Mouse (Mus musculus) retina, postnatal 7 days (tissue): ENCODE results near the gene Flnc.

Source experiments
- DNase-seq: peaks from one replicate; pipeline ENCODE4 v3.0.0-alpha.2; 2012; ENCODE audit warnings: low read depth, low spot score

The Flnc gene

DNA sequence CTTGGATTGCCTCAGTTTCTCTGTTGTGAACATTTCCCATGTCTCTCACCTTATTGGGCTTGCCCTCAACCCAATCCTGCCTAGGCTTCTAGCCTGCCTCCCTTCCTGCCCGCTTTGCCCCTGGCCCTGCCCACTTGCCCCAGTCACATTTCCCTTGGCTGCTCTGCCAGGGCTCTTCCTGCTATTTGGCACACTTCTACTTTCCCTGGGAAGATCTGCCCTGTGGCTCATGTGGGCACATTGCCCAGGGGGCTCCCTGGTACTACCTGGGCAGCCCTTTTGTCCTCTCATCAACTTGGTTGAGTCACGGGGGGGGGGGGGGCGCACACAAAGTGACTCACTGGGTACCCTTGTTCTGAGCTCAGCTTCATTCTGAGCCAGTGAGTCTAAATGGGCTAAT, 900 bp upstream of the Flnc start:
- DNase-seq: no peak

GRCm38 (mm10) chr6:29432676-29433037, 399 bp upstream of the Flnc start:
- no peak for DNase-seq

DNA sequence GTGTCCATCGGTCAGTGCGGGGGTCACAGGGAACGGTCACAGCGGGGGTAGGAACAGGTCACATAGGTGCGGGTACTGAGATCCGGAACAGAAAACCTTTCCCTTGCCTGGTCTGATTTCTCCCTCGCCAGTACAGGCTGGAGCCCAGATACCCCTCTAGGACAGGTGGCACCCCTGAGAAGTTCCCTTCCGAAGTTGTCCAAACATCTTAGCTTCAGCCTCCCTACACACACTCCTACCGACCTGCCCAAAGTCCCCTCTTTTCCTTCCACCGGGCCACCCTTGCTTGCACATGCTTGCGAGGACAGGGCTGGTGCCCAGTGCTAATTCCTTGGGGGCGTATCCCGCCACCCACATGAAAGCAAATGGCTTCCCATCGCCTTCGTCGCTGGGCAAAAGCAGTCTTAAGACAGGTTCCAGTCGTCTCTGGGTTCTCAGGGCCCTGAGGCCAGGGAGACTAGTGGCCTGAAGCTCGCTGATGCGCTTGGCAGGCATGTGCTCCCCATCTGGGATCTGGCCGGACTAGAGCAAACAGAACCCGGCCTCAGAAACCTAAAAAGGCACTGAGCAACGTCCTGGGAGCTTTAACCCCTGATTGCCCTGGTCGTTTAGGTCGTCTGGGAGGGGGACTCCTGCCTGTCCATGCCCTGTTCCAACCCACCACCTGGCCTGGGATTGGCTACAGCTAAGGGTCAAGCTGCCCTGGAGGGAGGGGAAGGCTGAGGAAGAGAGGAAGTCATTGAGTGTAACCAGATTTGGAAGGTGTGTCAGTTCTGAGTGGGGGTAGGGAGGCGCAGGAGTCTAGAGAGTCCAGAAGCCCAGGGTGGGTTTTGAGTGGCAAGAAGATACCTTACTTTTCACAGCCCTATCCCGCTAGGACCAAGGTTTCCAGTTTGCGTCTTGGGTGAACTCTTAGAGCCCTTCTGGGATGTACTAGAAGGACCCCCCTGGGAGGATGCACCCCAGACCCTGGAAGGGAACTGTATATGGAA, 1.0 kb downstream of the Flnc start:
- no peak for DNase-seq

- no peak for DNase-seq
Measured at GRCm38 (mm10) chr6:29434911-29435691, 2.0 kb downstream of the Flnc start.

GRCm38 (mm10) chr6:29435940-29436451, 2.9 kb downstream of the Flnc start:
- no peak for DNase-seq

DNA sequence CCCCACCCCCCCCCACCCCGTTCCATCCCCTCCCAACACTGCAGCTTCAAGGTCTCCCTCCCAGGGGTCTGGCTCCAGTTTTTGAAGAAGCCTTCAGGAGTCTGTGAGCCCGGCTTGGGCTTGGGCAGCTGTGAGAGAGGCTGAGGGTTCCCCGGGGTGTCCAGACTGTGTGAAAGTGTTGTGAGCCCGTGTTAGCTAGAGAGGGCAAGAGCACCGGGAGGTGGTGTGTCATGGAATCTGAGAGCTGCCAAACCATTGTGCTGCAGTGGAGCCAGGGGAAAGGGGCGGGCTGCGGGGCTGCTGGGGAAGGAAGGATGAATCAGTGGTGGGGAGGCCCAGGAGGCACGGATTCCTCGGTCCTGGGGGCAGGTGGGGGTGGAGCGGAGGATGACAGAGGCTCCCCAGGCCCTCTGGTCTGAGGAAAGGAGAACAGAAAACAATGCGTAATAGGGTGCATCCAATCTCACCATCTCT, 3.4 kb downstream of the Flnc start:
- no peak for DNase-seq

- no peak for DNase-seq
Measured at GRCm38 (mm10) chr6:29439251-29439650, 6.2 kb downstream of the Flnc start.

GRCm38 (mm10) chr6:29439789-29440188, 6.7 kb downstream of the Flnc start:
- DNase-seq: no peak

- no peak for DNase-seq
Measured at GRCm38 (mm10) chr6:29444773-29445172, 11.7 kb downstream of the Flnc start.

DNA sequence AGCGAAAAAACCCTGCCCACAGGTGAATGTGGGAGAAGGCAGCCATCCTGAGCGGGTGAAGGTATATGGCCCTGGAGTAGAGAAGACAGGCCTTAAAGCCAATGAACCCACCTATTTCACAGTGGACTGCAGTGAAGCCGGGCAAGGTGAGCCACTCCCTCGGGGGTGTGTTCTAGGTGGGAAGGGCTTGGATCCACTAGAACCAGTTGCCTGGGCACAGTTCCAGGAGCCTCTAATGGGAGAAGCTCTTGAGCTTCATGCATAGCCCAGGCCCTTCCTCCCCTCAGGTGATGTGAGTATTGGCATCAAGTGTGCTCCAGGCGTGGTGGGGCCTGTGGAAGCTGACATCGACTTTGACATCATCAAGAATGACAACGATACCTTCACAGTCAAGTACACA, 12.3 kb downstream of the Flnc start:
- DNase-seq: no peak

- no peak for DNase-seq
Measured at GRCm38 (mm10) chr6:29449858-29450257, 16.8 kb downstream of the Flnc start.

DNA sequence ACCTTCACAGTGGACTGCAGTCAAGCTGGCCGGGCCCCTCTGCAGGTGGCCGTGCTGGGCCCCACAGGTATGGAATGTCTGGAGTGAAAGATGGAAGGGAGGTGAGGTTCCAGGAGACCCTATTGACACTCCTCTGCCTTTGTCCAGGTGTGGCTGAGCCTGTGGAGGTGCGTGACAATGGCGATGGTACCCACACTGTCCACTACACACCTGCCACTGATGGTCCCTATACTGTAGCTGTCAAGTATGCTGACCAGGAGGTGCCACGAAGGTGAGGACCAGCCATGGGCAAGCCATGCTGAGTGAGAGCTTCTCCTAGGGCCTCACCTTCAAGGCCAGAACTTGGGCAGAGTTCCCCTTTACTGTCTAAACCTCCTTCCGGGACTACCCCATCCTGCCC, 17.6 kb downstream of the Flnc start:
- DNase-seq: no peak

GRCm38 (mm10) chr6:29461502-29461901, 28.4 kb downstream of the Flnc start:
- no peak for DNase-seq

DNA sequence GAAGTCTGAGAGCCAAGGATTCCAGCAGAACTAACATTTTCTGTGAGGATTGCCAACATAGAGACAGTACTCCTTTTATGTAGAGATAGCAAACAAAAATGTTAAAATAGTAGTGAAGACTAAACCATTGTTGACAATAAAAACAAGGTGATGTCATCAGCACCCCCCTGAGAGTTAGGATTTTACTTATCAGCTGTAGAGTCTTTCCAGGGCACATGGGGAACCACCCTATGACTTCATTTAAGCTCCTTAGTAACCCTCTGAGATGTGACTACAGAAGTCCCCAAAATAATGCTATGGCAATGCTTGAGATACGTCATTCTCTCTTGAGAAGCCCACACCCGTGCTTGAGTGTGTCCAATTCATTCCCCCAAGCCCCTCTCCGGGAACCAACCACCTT, 30.3 kb downstream of the Flnc start:
- DNase-seq: no peak

DNA sequence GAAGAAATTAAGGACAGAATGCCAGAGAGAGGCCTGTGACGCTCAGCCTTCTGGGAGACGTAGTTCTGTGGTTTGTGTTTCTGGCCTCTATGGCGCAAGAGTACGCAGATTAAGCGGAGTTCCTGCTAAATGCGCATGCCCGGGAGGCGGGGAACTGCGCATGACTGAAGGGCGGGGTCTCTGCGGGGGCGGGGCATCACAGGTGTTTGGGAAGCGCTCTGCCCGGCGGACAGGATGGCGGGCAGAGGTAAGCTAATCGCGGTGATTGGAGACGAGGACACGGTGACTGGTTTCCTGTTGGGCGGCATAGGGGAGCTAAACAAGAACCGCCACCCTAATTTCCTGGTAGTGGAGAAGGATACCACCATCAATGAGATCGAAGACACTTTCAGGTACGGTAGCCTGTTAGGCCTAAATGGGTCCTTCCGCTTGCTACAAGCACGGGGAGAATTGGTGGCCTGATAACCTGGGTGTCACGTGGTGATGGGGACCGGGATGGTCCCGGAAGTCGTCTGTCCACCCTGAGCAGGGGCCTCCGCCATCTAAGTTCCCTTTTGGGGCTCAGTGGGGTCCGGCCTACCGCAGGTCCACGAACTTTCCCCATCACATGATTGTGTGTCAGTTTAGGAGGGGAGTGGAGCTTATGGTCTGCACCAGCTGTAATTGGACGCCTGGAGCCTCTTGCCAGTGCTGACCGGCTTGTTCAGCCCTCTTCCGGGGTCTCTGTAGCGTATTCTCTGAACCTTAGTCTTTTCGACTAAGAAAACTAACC, 34.7 kb downstream of the Flnc start, which contains the start of gene Atp6v1f:
Gene Atp6v1f, plus strand, starts transcription at position 136 of the 772 bp plus-strand sequence.
- peak; percentile 94 for DNase-seq

GRCm38 (mm10) chr6:29468851-29469250, 35.8 kb downstream of the Flnc start:
- no peak for DNase-seq

DNA sequence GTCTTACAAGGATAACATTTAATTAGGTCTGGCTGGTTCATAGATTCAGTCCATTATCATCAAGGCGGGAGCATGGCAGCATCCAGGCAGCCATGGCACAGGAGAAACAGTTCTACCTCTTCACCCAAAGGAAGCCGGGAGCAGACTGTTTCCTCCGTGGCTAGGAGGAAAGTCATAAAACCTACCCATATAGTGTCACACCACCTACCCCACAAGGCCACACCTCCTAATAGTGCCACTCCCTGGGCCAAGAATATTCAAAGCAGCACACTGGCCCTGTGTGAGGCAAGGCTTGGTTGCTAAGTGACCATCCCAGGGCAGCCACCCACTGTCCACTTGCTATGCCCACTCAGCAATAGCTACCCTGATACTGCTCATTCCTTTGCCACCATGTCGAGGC, 38.1 kb downstream of the Flnc start, which contains the start of gene Atp6v1fnb:
Gene Atp6v1fnb, plus strand, starts transcription at position 301 of the 400 bp plus-strand sequence.
- no peak for DNase-seq

GRCm38 (mm10) chr6:29473941-29474691, 41.1 kb downstream of the Flnc start:
- peak; percentile 57 for DNase-seq

GRCm38 (mm10) chr6:29474736-29475135, 41.7 kb downstream of the Flnc start:
- DNase-seq: no peak

DNA sequence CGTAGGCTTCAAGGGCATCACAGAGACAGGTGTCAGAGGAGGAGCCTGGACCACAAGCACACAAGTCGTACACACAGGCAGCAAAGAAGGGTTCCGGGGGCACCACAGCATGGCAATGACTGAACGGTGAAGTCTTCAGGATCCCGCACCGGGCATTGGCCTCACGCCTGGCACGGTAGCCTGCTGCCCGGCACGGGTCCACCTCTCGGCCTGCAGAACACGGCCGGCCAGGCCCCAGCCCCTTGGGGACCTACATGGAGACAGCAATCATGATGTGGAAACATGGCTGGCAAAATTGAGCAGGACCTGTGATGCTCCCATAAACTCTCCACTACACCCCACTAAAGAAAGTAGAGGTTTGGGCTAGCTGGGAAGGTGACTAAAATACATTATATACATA, 49.6 kb downstream of the Flnc start:
- no peak for DNase-seq
